15 mouse cellular contexts compared by ENCODE assay signal in the genomic region with DNA sequence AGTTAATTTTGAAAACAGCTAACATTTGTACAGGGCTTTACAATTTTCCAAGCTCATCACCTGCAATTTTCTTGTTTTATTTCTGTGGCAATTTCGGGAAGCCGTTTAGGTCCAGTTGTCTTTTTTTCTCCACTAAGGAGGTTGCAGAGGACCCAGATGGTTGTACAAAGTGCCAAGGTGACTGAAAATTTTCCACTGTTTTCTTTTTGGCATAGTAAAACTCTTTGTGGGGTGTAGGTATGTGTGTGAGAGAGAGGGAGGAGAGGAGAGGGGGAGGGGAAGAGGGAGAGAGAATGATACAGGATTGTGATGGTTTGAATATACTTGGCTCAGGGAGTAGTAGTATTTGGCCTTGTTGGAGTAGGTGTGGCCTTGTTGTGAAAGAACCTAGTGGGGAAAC.
"Had no signal": no experiment of that assay in that cellular context is flagged by ENCODE, and none has a peak within 500 bp of the region (broad histone marks: within the 10 kb centered on the region; RNA-seq: fewer than 3 reads in every experiment).

No protein-coding gene starts in this region.

- DNase-seq: retina, postnatal 1 day; right cerebral cortex, adult 18-20 months; right cerebral cortex, postnatal 14 days; right cerebral cortex, postnatal 25 days; right cerebral cortex, postnatal 4 days; spleen, adult 18-20 months; thymus, adult 18-20 months; thymus, adult 2 months; thymus, postnatal 14 days; thymus, postnatal 25 days; thymus, postnatal 36 days; thymus, postnatal 4 days had no signal

- H3K9me3 ChIP-seq: neural tube, embryonic 15.5 days; stomach, embryonic 15.5 days had no signal

- H3K27ac ChIP-seq: neural tube, embryonic 15.5 days; stomach, embryonic 15.5 days; stomach, postnatal 0 days had no signal

- H3K9ac ChIP-seq: neural tube, embryonic 15.5 days; stomach, embryonic 15.5 days had no signal

- H3K4me3 ChIP-seq: neural tube, embryonic 15.5 days; stomach, embryonic 15.5 days had no signal

- H3K4me1 ChIP-seq: neural tube, embryonic 15.5 days; stomach, embryonic 15.5 days had no signal

- H3K27me3 ChIP-seq: neural tube, embryonic 15.5 days; stomach, embryonic 15.5 days had no signal

- H3K36me3 ChIP-seq: neural tube, embryonic 15.5 days; stomach, embryonic 15.5 days had no signal

- H3K4me2 ChIP-seq: neural tube, embryonic 15.5 days; stomach, embryonic 15.5 days had no signal
